Mouse (Mus musculus): Measurements from ENCODE around the gene Ighmbp2.

DNA sequence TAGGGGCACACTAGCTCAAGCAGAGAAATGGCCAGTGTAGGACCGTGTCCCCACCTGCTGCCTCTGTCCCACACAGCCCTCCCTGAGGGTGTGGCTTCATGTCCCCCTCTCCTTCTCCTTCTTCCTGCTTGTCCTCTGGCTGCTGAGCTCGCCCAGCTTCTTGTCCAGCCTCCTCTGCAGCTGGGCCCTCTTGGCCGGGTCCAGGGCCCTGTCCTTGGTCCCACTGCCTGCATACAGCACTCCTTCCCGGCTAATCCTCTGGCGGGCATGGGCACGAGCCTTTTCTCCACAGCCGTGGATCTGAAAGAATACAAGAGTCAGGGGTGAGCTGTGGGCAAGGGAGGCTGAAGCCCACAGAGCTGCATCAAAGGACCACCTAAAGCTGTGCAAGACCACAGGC lies 21.5 kb downstream of the Ighmbp2 start:
- TF ChIP-seq HCFC1 (IDR thresholded peaks at IDR 0.05; ENCODE audit: borderline replicate concordance, insufficient read depth, low read length) (no peak), CHD2 (IDR thresholded peaks at IDR 0.05; ENCODE audit: low read depth, low read length) (no peak), MAFK (IDR thresholded peaks at IDR 0.05; ENCODE audit: insufficient read depth, low read depth, low read length) (no peak), ZC3H11A (IDR thresholded peaks at IDR 0.05; ENCODE audit: borderline replicate concordance, low read depth, low read length) (no peak)

All from ES-E14 (cell line).